Mouse (Mus musculus) ovary, postnatal 10 days (tissue): ENCODE measurements around the gene Ptprk.

Experiments used
- DNase-seq: peaks from one replicate; pipeline ENCODE4 v3.0.0; 2022; ENCODE audit warnings: low spot score

The Ptprk gene

DNA sequence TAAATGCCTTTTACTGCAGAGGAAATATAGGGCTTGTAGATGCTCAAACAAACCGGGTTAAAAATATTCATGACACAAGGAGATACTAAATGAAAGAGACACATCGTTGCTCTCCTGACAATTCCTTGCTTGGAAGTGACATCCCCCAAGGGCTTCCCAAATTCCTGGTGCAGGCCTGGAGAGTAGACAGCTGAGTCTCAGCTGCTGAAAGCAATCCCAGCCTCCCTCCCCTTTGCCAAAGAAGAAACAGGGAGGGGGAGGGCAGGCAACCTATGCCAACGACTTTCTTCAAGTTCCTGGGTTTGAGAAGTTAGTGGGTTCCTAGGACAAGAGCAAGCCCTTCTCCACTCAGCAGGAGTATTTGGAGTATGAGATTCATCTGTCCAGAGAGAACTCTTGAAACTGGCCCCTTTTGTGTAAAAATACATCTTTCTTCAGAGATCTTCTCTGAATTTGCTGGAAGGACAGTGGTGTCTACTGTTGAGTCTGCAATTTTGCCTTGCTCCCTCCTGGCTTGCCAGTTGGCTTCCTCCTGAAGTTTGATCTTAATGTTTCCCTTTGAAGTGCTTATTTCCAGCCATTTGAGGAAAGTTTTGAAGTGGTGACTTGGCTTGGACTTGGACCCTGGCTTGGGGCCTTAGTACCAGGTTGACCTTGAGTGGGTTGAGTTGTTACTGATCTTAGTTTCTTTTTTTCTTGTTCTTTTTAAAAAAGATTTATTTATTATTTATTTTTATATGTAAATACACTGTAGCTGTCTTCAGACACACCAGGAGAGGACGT, 111.6 kb downstream of the Ptprk start:
- DNase-seq = no peak

DNA sequence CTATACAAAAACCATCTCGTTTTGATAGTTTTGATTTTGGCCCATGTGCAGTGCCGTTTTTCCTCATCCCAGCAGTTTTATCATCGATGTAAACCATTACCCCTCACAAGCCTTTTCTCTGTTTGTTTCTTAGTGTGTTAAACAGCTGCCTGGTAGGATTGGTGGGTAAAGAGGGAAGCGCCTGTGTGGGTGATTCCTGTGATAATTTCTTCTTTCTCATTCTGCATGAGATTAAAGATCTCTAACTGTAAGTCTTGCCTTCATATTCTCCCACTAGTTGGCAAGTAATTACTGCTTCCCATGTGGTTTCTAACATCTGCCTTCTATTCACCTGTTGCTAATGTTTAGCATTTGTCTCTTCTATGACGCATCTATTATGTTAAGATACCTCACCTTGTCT, 116.8 kb downstream of the Ptprk start:
- no peak for DNase-seq

DNA sequence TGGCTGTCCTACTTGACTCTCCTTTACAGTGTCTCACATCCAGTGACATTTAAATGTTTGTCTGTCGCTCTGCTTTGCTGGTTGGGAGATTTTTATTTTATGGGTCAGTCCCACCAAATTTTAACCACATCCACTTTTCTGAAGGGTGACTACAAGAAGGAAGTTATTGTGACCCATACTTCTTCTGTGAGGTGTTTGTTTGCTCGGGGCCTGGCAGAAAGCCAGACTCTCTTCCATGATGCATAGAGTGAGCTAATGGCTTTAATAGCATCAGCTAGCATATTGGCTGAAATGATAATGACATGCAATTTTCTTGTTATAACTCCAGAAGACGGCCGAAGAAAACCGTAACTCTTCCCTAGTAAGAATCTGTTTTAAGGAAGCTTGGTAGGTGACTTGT, 119.0 kb downstream of the Ptprk start:
- no peak for DNase-seq

- no peak for DNase-seq
Observed at GRCm38 (mm10) chr10:28200609-28201008, 126.0 kb downstream of the Ptprk start.

DNA sequence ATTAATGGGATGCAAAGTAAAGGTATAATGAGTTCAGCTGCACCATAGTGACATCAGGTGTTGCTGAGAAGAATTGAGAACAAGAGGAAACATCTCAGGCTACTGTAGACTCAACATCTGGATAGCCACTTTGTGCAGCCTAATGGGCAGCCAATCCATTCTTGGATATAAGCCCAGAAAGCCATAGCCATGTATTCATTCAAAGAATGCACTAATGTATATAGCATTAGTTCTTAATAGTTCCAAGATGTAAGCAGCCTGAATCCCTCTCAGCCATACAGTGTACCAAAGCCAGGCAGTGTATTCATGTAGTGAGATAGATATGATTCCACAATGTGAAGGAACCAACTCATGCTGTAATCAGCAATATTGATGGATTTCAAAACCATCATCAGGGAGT, 134.8 kb downstream of the Ptprk start:
- no peak for DNase-seq

GRCm38 (mm10) chr10:28212083-28212482, 137.5 kb downstream of the Ptprk start:
- DNase-seq = no peak

- no peak for DNase-seq
Observed at GRCm38 (mm10) chr10:28215153-28215552, 140.5 kb downstream of the Ptprk start.

DNA sequence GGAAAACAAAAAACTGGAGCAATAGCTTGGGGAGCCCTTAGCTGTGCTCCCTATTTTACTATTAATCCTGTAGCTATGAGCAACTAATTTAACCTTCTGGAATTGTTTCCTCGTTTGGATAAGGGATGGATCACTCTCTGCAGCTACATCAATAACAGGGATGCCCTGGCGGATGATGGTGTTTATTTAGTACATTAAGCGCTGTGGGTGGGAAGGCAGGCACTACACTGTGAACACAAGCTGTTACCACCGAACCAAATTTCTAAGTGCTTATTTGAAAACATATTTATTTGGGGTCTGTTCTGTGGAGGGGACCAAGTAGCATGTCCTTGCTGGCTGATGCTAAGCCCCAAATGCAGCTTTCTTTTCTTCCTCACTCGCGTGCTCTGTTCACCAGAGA, 149.0 kb downstream of the Ptprk start:
- DNase-seq = no peak

DNA sequence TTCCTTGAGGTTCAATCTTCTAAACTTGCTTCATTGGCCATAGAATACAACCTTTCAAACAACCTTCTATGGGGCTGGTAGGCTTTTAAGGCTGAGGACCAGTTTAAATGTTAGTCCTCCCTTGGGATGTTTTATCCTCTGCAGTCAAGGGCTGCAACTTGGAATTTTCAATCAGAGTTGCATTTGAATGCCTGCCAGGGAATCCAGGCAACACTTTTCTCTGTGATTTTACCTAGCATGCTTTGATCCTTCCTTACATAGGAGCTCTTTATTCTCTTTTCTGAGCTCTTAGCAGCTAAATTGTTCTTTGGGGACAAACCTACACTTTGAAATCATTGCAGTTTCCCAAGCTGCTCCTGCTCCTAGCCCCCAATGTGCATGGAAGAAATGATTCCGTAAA, 149.8 kb downstream of the Ptprk start:
- DNase-seq = no peak

GRCm38 (mm10) chr10:28225536-28226075, 151.0 kb downstream of the Ptprk start:
- DNase-seq = no peak

- DNase-seq = no peak
Observed at GRCm38 (mm10) chr10:28227732-28228131, 153.1 kb downstream of the Ptprk start.

DNA sequence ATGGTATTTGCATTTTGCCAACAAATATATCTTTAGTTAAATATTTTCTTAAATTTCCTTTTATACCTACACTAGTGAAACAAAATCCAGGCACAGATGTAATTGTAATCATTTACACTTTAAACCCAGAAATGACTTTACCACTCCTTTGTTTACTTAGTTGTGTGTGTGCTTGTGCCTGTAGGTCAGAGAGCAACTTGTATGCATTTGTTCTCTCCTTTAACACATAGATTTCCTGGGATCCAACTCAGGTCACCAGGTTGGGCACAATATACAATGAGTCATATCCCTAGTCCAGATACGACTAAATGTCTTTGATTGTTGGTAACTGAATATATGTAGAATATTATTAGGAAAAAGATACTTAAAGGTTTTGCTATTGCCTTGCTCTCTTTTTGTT, 153.6 kb downstream of the Ptprk start:
- no peak for DNase-seq

DNA sequence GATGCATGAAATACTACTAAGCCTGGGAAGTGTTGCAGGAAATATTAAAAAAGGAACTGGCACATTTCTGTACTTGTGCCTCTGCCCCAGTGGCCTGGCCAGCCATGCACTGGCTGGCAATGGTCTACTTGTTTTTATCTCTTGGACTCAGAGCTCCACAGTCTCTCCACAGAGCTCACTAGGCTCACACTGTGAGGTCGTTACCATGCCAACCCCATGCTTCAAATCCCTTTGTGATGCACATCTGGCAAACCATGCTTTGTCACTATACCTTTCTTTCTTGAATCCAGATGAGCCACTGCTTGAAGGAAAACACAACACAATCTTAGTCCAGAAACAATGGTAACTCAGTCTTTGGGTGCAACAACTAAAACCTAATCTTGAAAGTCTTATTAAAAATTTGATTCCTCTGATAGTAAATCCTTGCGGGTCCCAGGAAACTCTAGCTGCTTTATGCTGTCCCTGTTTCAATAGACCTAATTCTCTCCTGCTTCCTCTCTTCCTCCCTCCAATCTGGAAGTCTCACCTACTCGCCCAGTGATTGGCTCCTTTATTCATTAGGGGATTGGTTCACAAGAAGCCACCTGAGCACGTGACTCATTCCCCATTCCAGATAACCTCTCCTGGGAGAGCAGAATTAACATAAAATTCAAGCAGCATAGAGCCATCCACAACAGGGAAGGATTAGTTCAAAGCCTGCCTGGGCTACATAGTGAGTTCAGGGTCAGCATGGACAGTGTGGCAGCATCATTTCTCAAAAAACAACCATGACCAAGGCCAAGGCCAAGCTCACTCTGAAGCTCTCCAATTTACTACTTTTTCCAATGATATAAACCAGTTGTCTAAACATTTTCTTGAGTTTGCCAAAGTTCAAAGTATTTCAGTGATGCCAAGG, 157.9 kb downstream of the Ptprk start:
- no peak for DNase-seq

DNA sequence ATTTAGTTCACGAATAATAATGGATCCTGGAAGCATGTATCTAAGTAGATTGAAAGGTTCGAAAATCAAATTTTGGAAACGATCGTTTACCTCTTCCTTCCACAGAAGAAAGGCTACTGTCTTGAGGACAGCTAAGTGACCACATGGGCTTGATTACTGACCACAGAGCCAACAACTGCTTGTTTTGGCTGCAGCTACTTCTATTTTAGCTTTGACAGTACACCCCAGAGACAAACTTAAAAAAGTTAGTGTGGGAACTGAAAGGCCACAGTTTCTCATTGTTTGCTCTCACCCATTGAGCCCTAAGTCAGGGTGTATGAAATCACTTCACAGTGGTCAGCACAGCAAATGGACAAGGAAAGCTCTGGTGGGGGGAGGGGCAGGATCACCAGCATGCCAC, 174.4 kb downstream of the Ptprk start:
- no peak for DNase-seq

GRCm38 (mm10) chr10:28251385-28251784, 176.8 kb downstream of the Ptprk start:
- no peak for DNase-seq

GRCm38 (mm10) chr10:28260651-28261050, 186.0 kb downstream of the Ptprk start:
- DNase-seq = no peak

- no peak for DNase-seq
Observed at GRCm38 (mm10) chr10:28262159-28262558, 187.5 kb downstream of the Ptprk start.

GRCm38 (mm10) chr10:28263546-28263945, 188.9 kb downstream of the Ptprk start:
- DNase-seq = no peak

GRCm38 (mm10) chr10:28270273-28270672, 195.7 kb downstream of the Ptprk start:
- no peak for DNase-seq

DNA sequence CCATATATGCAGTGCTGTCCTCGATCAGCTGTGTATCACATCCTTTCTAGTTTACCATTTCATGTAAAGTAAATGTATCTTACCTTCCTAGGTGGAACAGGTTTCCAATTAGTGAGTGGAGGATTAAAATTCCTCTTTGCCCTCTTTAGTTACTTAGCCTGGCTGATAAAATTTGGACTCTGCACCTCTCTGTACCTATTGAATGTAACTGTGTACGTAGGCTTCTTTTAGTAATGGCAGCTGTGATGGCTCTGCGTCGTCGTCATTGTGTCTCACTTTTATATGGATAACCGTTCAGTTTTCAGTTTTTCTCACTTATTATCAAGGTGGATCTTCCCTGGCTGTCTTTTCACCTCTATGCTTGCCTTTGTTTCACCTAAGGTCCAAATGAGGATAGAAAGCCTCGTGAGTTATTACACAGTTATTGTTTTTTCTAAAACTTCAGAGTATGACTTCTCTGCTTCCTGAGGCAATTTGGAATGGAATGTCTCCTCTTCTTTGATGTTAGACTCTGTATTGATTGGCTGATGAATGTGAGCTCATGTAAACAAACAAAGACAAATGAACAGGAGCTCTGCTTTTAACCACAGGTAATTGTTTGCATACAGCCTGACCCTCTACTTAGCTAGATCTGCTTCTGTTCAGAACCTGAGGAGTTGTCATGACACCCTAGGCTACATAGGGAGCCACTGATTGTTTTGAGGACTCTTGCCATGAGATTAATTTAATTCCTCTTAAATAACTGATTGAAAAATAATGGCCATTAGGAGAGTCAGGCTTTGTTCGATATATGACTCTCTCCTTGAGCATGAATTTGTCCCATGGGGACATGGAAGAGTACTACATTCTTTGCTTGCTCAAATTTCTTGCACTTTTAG, 197.3 kb downstream of the Ptprk start:
- no peak for DNase-seq

- no peak for DNase-seq
Observed at GRCm38 (mm10) chr10:28278757-28279156, 204.1 kb downstream of the Ptprk start.

DNA sequence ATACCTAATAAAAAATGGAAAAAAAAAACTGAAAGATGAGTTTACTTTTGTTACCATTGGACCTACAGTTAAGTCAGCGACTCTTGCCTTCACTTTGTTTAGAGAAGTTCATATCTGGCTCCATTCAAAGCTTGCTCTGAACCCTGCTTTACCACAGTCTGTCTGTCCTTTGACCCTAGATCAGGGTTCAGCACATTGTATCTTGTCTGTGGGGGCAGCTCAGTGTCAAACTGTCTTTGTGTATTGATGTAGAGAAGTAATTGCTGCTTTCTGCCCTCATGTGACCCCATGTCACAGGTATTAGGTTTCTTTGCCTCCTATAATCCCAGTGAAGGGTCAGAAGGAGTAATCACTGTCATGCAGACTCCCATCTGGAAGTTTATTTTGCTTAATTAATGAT, 222.9 kb downstream of the Ptprk start:
- DNase-seq = no peak
